Mouse (Mus musculus): ENCODE data around the gene Catsper2. TPM values are rescaled to one million over a fixed set of nuclear protein-coding genes. Genes with fewer than 3 reads are reported as not detected.

Catsper2 gene
- polyA plus RNA-seq, 1 experiment from 2014 or later: 2.9 TPM

- Histone ChIP-seq H3K27me3 (ENCODE audit: low read depth, poor library complexity, severe bottlenecking) (peaks cover 35% of the 10 kb centered on the region), H3K4me1 (peaks cover 23% of the 10 kb centered on the region), H3K4me3 (no peak overlapping the region), H3K27ac (no peak overlapping the region), H3K9me3 (replicated peaks) (no peaks in the 10 kb centered on the region), H3K36me3 (no peaks in the 10 kb centered on the region)
- no peak for DNase-seq (ENCODE audit: low spot score)
- 49% methylated on average over 4 of the region's 4 CpGs for WGBS
Observed at GRCm38 (mm10) chr2:121359461-121359860, 54.1 kb downstream of the Catsper2 start.

GRCm38 (mm10) chr2:121358381-121358780, 55.2 kb downstream of the Catsper2 start:
- DNase-seq (ENCODE audit: low spot score): peak; percentile 67
- 2% methylated on average over 16 of the region's 16 CpGs for WGBS
- Histone ChIP-seq H3K9me3 (replicated peaks) (no peaks in the 10 kb centered on the region), H3K4me1 (peaks cover 28% of the 10 kb centered on the region), H3K4me3 (peak overlapping the region; percentile 42), H3K27me3 (ENCODE audit: low read depth, poor library complexity, severe bottlenecking) (peaks cover 35% of the 10 kb centered on the region), H3K36me3 (no peaks in the 10 kb centered on the region), H3K27ac (no peak overlapping the region)

- peak overlapping the region; percentile 42 for H3K4me3 ChIP-seq
- H3K36me3 ChIP-seq: no peaks in the 10 kb centered on the region
- H3K27ac ChIP-seq: no peak overlapping the region
- 3% methylated on average over 4 of the region's 4 CpGs for WGBS
- peaks cover 28% of the 10 kb centered on the region for H3K4me1 ChIP-seq
- no peak for DNase-seq (ENCODE audit: low spot score)
- H3K27me3 ChIP-seq (ENCODE audit: low read depth, poor library complexity, severe bottlenecking): peaks cover 35% of the 10 kb centered on the region
- H3K9me3 ChIP-seq (replicated peaks): no peaks in the 10 kb centered on the region
Observed at GRCm38 (mm10) chr2:121357961-121358360, 55.6 kb downstream of the Catsper2 start.

GRCm38 (mm10) chr2:121357494-121357893, 56.1 kb downstream of the Catsper2 start, which contains the start of gene Ckmt1:
Ckmt1 (plus strand) TSS chr2:121357714.
- H3K27ac ChIP-seq: no peak within 1 kb of the TSS
- no peak for DNase-seq (ENCODE audit: low spot score)
- peak within 1 kb of the TSS; percentile 42 for H3K4me3 ChIP-seq
- no peaks in the 10 kb centered on the region for H3K9me3 ChIP-seq (replicated peaks)
- H3K27me3 ChIP-seq (ENCODE audit: low read depth, poor library complexity, severe bottlenecking): peaks cover 35% of the 10 kb centered on the region
- WGBS: 62% methylated on average over 5 of the region's 5 CpGs
- no peaks in the 10 kb centered on the region for H3K36me3 ChIP-seq
- peaks cover 28% of the 10 kb centered on the region for H3K4me1 ChIP-seq

- Histone ChIP-seq H3K27me3 (ENCODE audit: low read depth, poor library complexity, severe bottlenecking) (peaks cover 35% of the 10 kb centered on the region), H3K36me3 (no peaks in the 10 kb centered on the region), H3K4me3 (peak within 1 kb of the TSS; percentile 79), H3K9me3 (replicated peaks) (no peaks in the 10 kb centered on the region), H3K4me1 (peaks cover 28% of the 10 kb centered on the region), H3K27ac (peak within 1 kb of the TSS; percentile 89)
- peak; percentile 97 for DNase-seq (ENCODE audit: low spot score)
- WGBS: under 1% methylated on average over 58 of the region's 58 CpGs
Observed at GRCm38 (mm10) chr2:121354820-121355592, 58.6 kb downstream of the Catsper2 start, which contains the start of gene Ppip5k1. Ppip5k1 (minus strand) TSS chr2:121355396.

GRCm38 (mm10) chr2:121354378-121354777, 59.2 kb downstream of the Catsper2 start:
- H3K9me3 ChIP-seq (replicated peaks): no peaks in the 10 kb centered on the region
- peak overlapping the region; percentile 79 for H3K4me3 ChIP-seq
- H3K4me1 ChIP-seq: peaks cover 28% of the 10 kb centered on the region
- H3K36me3 ChIP-seq: no peaks in the 10 kb centered on the region
- 2% methylated on average over 6 of the region's 6 CpGs for WGBS
- peaks cover 30% of the 10 kb centered on the region for H3K27me3 ChIP-seq (ENCODE audit: low read depth, poor library complexity, severe bottlenecking)
- DNase-seq (ENCODE audit: low spot score): no peak
- peak overlapping the region; percentile 89 for H3K27ac ChIP-seq

- Histone ChIP-seq H3K27ac (no peak overlapping the region), H3K4me1 (peaks cover 20% of the 10 kb centered on the region), H3K9me3 (replicated peaks) (no peaks in the 10 kb centered on the region), H3K4me3 (no peak overlapping the region), H3K36me3 (no peaks in the 10 kb centered on the region), H3K27me3 (ENCODE audit: low read depth, poor library complexity, severe bottlenecking) (peaks cover 18% of the 10 kb centered on the region)
- 79% methylated on average over 8 of the region's 8 CpGs for WGBS
- DNase-seq (ENCODE audit: low spot score): no peak
Observed at GRCm38 (mm10) chr2:121353156-121353555, 60.4 kb downstream of the Catsper2 start.

Small RNAs within 50 kb of the gene (microRNA-seq; reads per million reads assigned to microRNA genes)
- gene Gm22953: not detected

Other genes starting within 250 kb of the Catsper2 start
- 78.0 and 82.8 TPM in 2 replicates for gene Tubgcp4, start 243.1 kb downstream of the Catsper2 start, polyA plus RNA-seq (2016; fragmentation: Nextera tagmentation; extraction: Ambion mirVana)
- 9.8 and 10.2 TPM in 2 replicates for gene Zscan29, start 242.7 kb downstream of the Catsper2 start, polyA plus RNA-seq (2016; fragmentation: Nextera tagmentation; extraction: Ambion mirVana)
- gene Trp53bp1, start 142.4 kb downstream of the Catsper2 start, polyA plus RNA-seq (2016; fragmentation: Nextera tagmentation; extraction: Ambion mirVana): 116 and 135 TPM in 2 replicates
- gene Map1a, start 124.2 kb downstream of the Catsper2 start, polyA plus RNA-seq (2016; fragmentation: Nextera tagmentation; extraction: Ambion mirVana): 1.5 and 2.0 TPM in 2 replicates
- gene Ppip5k1, start 58.4 kb downstream of the Catsper2 start, polyA plus RNA-seq (2016; fragmentation: Nextera tagmentation; extraction: Ambion mirVana): 7.5 and 8.9 TPM in 2 replicates
- 0.59 and 1.5 TPM in 2 replicates for gene Ckmt1, start 56.1 kb downstream of the Catsper2 start, polyA plus RNA-seq (2016; fragmentation: Nextera tagmentation; extraction: Ambion mirVana)
- not detected in 2 replicates for gene Strc, start 26.6 kb downstream of the Catsper2 start, polyA plus RNA-seq (2016; fragmentation: Nextera tagmentation; extraction: Ambion mirVana)
- 603 and 646 TPM in 2 replicates for gene Pdia3, start within 50 bp of the Catsper2 start, polyA plus RNA-seq (2016; fragmentation: Nextera tagmentation; extraction: Ambion mirVana)
- gene Ell3, start 30.5 kb upstream of the Catsper2 start, polyA plus RNA-seq (2016; fragmentation: Nextera tagmentation; extraction: Ambion mirVana): 6.4 and 8.1 TPM in 2 replicates
- gene Serf2, start 35.4 kb upstream of the Catsper2 start, polyA plus RNA-seq (2016; fragmentation: Nextera tagmentation; extraction: Ambion mirVana): 472 and 490 TPM in 2 replicates
- gene Hypk, start 39.5 kb upstream of the Catsper2 start, polyA plus RNA-seq (2016; fragmentation: Nextera tagmentation; extraction: Ambion mirVana): 172 and 201 TPM in 2 replicates
- gene Serinc4, start 43.0 kb upstream of the Catsper2 start, polyA plus RNA-seq (2016; fragmentation: Nextera tagmentation; extraction: Ambion mirVana): 0.10 TPM in 1 of 2 replicates, not detected in the other
- 44.5 and 54.5 TPM in 2 replicates for gene Mfap1b, start 60.3 kb upstream of the Catsper2 start, polyA plus RNA-seq (2016; fragmentation: Nextera tagmentation; extraction: Ambion mirVana)
- 24.3 and 29.7 TPM in 2 replicates for gene Mfap1a, start 92.9 kb upstream of the Catsper2 start, polyA plus RNA-seq (2016; fragmentation: Nextera tagmentation; extraction: Ambion mirVana)
- 9.1 and 10.3 TPM in 2 replicates for gene Wdr76, start 92.9 kb upstream of the Catsper2 start, polyA plus RNA-seq (2016; fragmentation: Nextera tagmentation; extraction: Ambion mirVana)

Data from limb, embryonic 10.5 days (tissue).